Mouse (Mus musculus) A20 (cell line): ENCODE measurements around the gene Gsg1l.

ENCODE experiments used
- DNase-seq: peaks from one replicate; pipeline ENCODE4 v3.0.0-alpha.2; 2011; ENCODE audit warnings: low read depth, low spot score

The Gsg1l gene

DNA sequence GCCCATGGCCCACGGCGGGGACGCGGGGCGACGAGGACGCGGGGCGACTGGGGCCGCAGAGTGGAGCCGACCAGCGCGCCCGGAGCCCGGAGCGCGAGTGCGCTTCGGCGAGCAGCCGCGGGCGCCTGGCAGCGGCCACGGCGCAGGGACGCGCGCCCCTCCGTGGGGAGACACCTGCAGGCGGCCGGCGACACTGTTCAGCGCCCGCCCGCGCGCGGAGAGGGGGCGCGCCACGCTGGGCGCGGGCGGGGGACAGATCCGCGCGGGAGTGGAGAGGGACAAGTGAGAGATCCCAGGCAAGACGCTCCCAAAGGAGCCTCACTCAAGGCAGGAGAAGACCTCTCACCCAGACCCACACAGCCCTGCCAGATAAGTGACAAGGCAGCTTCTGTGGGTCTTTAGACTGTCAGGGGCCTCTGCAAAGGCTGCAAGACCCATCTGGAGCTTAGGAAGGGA, at the start of gene Gsg1l:
Gene Gsg1l, minus strand, starts transcription at position 126 of the 456 bp plus-strand sequence.
- DNase-seq, result no peak

DNA sequence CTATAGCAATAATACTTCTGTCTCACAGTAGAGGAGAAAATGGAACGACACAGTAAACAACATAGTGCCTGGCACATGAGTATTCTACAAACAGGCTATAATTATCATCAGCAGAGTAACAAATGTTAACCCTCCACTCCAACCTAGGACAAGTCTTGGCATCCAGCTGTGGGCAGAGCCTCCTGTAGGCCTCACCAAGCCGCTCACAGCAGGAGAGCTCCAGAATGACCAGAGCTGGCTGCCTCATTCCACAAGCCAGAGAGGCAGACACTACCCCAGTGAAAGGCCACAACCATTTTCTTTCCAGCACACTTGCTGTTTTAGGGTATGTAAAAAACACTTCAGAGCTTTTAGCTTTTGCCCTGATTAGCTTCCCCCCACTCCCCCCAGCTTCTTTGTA, 45.5 kb upstream of the Gsg1l start:
- DNase-seq, result no peak

DNA sequence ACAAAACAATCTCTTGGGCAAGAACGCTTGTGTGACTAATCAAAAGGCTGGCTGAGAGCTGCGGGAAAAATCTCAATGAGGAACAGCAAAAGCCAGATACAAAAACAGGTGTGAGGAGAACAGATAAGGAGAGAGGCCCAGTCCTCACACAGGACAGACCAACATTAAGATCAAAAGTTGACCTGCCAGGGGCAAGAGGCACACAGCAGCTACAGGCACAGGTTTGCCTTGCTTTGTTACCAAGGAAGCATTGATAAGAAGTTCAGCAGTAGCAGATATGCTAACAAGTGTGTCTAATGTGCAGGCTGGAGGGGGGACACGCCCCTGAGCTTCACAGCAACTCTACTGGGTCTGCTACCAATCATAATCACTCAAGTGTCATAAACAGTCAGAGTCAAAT, 44.3 kb upstream of the Gsg1l start:
- peak; percentile 37 for DNase-seq

DNA sequence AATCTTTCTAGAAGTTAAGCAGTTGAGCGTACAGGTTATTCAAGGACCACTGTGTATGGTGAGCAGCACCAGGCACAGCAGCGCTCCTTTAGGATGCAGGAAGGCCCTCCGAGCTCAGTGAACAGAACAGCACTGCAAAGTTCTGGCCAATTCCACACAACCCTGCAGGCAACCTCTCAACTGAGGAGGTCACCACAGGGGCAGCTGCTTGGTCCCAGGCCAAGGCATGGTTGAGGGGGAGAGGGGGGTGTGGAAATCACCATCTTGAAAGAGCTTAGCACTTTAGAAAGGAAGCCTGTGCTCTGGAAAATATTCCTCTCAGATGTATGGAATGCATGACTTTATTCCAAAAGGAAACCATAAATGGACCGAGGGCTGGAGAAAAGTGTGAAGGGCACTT, 39.3 kb upstream of the Gsg1l start:
- no peak for DNase-seq

DNA sequence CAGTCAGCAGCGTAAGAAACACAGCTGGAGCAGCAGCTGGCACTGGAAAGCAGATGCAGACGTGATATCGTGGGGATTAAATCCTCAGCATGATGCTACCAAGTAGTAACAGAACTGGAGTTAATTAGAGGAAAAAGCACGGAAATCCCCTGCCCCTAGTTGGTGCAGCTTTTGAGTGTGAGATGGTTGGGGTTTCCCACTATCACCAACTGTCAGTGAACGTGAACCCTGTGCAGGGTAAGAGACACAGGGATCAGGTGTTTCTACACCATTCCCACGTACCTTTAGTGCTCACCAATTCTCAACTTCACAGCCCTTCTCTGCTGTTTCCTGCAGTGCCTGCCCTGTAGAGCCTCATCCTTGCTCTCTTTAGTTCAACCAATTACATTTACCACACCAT, 37.6 kb upstream of the Gsg1l start:
- peak; percentile 31 for DNase-seq

DNA sequence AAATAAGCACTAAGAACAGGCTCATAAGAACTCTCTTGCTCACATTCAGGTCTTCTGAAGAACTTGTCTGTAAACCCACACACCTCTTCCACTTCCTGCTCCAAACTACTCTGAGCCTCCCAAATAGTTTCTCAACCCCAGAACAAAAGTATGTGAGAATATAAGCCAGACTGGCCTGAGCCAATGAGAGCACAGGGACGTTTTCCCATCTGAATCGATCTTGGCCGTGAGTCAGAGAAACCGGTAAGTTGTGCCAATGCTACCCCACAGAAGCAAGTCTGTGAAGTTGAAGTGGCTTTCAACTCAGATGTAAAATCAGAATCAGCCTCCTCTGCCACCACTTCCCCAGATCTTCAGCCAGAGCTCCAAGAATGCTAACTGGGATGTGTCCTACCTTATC, 31.1 kb upstream of the Gsg1l start:
- no peak for DNase-seq

DNA sequence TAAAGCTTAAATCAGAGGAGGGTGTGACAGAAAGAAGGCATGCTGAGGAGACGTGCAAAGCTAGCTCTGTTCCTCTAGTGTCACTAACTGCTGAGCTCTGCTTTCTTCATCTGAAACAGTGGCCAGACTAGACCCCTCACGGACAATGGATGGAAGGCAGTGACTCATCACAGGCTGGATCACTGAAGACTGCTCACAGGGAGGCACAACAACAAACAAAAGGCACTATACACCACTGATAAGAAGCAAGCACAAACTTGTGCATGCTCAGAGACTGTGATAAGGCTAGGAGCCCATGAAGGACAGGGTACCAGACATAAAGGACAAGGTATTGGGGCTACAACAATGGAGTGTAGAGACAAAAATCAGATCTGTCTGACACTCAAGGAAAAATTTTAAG, 29.0 kb upstream of the Gsg1l start:
- no peak for DNase-seq

DNA sequence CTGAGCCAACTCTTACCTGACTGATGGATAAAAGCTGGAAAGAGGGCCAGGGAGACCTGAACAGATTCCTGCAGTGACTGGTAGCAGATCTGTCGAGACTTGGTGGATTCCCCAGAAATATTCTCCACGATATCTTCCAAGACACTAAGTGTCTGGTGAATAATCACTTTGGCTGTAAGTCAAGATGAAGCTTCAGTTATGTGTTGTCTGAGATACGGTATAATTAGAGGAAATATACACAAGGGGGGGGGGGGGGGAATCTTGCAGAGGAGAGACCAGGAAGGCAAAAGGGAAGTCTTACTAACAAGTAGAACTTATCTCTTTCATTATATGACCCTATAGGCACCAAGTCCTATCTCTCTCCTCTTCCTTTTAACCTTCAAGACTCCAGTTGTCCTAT, 27.7 kb upstream of the Gsg1l start:
- no peak for DNase-seq

DNA sequence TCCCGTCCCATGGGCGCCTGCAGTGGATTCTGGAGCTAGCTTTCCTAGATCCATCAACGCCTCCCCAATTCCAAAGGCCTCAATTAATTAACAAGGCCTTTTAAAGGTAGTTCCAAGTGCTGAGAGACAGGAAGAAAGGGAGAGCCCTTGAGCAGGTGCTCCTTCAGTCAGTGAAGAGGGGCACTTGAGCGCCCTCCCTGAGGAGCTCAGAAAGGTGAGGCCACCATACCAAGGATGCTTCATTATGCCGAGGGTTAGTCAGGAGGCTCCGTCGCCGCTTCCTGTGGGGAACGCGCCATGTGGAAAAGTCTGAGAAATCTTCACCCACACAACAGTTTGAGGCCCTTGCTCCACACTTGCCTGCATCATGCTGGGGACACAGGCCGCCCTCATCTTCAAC, 18.2 kb upstream of the Gsg1l start:
- no peak for DNase-seq

DNA sequence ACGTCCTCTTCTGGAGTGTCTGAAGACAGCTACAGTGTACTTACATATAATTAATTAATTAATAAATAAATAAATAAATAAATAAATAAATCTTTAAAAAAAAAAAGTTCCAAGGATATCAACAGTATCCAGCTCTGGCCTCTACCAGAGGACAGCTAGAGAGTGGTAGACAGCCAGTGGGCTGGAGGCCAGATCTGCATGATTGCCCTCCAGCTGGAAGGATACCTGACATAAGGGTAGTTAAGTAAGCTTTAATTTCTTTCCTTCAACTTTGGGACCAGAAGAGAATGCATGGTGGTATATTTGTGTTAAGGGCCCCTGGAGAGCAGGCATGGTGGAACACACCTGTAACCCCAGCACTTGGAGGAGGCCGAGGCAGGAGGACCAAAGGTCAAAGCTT, 17.6 kb upstream of the Gsg1l start:
- no peak for DNase-seq

DNA sequence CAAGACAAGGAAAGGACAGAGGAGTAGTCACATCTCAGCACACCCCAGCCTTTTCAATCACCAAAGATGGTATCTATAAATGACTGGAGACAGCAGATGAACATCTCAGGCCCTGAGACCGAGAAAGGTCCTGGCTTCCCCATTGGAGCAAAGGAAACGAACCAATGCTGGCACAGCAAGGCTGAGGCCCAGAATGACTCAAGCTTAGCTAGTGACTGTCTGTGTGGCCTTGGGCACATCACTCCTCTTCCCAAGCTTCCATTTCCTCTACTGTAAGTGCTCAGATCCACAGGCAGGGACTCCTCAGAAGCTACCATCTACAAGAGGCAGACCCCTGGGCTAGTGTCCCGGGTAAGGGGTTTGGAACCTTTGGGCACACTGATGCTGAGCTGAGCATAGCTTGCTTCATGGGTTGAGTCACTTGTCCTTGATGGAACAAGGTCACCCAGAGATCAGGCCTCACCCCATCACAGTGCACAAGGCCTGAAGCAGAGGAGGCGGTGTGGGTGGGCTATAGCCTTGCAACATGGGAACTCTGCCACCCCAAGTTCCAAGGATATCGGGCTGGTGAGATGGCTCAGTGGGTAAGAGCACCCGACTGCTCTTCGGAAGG, 17.1 kb upstream of the Gsg1l start:
- no peak for DNase-seq

DNA sequence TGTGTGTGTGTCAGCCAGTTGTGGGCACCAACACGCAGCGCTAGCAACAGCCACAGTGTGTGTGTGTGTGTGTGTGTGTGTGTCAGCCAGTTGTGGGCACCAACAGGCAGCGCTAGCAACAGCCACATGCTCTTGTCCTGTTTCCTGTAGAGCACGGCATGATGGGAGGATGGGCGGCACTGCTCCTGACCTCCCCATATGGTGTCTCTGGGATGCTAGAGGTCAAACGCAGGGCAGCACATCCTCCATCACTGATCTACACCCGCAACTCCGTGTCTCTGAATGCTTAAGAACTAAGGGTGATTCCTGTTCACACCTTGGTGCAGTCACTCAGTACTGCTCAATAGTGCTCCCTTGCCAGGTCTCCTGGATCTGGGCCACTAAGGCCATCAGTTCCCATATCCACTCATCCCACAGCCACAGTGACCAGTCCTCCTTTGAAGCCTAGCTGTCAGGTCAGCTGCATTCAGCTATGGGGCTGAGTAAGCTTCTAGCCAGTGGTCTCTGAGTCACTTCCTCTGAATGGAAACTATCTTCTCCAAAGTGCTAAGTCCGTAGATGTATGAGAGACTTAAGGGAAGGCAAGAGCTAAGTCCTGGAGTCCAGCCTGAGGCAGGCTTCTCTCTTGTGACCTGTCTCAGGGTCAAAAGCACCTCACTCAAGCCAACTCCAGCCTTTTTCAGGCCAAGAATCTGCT, 15.2 kb upstream of the Gsg1l start:
- no peak for DNase-seq

DNA sequence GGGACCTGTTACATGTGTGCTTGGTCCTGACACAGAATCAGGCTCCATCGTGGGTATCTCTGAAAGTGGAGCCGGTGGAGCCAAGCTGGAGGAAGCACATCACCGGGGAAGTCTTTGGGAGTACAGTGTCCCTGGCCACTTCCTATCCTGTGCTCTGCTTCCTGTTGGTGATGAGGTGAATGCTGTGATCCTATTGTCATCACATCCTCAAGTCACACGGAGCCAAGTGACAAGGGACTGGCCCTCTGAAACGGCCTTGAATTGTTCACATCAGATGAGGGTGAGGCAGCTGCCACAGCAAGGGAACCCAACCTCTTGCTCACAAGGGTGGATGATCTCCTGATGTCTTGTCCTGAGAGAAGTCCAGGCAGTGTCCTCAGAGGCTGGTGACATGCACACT, 14.4 kb upstream of the Gsg1l start:
- DNase-seq, result no peak

DNA sequence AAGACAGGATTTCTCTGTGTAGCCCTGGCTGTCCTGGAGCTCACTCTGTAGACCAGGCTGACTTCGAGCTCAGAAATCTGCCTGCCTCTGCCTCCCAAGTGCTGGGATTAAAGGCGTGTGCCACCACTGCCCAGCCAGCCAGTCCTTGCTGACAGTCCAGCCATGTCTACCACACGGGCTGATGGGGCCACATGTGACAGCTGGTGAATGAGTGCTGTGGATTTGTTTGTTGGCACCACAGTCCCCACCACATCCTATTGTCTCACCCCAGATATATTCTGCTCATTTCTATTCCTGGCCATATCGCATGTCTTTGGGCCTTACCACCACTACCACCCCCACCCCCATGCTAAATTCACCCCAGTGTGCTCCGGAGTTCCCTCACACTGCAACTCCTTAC, 12.5 kb upstream of the Gsg1l start:
- DNase-seq, result no peak

DNA sequence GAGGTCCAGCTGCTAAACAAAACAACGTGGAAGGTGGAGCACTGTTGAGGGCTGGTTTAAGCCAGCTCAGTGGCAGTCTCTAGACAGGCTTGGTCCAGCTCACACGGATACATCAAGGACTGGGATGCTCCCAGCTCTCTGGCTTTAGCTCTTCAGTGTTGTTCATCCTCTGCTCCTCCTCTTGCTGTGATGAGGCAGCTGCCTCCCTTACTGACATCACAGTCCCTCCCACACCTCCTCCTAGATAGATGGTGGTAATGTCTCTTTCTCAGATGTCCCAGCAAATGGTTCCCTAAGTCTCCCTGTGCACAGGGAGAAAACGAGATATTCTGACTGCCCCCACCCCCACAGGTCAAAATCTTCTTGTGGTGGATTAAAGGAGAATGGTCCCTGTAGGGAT, 11.0 kb upstream of the Gsg1l start:
- no peak for DNase-seq

DNA sequence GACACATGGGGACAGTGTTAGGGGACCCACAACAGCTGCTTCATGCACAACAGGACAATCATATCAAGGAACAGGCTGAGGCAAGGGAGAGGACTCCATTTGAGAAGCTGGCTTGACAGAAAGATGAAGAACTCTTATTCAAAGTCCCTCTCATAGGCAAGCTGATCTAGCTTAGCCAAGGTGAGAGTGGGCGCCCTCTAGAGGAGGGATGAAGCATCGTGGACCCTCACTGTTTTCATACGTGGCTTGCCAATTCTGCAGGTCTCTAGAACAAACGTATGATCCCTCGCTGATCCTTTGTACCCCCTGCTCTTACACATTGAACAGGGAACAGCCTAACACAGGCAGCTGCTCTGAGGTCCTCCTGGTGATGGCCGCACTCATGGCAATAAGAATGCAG, 7.6 kb upstream of the Gsg1l start:
- peak; percentile 70 for DNase-seq

DNA sequence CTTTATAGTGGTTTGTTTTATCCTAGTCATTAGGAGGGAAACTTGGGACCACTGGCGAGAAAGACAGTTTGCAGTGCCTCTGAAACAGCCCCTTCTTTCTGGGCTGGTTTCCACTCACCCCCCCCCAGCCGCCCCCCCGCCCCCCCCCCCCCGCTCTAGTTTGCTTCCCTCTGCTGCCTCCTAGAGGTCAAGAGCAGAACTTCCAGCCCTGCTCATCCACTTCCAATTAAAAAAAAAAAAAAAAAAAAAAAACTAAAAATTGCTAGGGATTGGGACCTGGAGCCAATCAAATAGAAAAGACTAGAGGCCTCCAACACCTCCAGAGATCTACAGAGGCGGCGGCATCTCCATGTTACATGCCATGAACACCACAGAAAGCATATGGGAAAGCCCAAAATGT, 5.9 kb upstream of the Gsg1l start:
- DNase-seq, result no peak

DNA sequence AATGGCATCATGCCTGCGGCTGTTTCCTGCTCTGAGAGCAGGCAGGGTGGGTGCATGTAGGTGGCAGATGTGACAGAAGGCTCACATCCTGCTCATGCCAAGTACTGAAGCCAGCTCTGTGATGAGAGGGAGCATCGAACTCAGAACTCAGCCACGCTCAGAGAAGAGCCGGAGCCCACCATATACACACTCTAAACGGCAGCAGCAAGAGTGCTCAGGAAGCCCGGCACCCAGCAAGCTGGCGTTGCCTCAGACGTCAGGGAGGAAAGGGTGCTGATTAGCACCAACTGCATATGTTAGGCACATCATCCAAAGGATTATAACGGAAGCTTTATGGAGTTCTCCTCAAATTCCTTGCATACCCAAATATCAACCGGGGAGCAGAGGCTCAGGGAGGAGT, 5.4 kb upstream of the Gsg1l start:
- DNase-seq, result no peak

DNA sequence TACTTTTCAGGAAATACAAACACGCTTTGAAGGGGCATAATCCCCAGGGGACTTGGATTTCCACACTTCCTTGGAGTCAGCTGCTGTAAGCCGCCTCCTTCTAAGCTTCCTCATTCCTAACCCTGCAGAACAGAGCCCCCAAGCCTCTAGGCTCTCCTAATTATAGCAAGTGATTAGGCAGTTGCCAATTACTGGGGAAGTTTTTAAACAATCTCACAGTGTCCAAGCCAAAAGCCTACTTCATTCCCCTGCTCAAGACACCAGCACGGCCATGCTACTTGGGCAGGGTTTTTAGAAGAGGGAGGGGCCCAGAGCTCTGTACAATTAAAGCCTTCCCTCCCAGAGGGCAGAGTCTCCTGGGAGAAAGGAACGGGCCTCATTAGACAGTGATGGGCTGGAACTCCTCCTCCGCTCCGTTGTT, 4.1 kb upstream of the Gsg1l start:
- DNase-seq, result no peak

DNA sequence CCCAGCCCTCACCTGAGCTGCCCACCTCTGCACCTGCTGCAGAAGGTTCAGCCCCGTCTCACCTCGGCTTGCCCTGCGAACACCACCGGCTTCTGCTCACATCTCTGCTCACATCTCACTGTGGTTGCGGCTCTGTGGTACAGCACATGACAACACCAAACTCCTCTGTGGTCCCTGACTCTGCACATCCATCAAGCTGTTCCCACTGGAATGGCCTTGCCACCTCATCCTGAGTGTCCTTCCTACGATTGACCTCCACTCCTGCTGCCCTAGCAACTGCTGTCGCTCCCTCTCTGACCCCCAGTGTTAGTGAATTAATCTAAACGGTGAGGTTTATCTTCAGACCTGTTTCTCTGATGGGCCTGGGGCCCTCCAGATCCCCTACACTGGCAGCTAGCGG, 2.9 kb upstream of the Gsg1l start:
- no peak for DNase-seq

DNA sequence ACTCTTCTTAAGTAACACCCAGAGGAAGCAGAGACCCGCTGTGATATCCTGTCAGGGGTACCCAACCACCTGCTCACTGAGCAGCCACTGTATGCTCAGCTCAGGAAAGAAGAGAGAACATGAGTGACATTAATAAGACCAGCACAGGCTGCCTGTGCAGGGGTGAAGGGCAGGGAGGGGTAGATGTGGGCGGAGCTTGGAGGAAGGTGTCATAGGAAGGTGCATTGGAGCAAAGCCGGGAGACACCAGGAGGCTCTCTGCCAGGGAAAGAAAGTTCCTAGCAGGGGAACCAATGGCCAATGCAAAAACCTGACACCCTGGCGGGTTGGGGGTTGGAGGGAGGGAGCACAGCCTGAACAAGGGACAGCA, 1.8 kb upstream of the Gsg1l start:
- no peak for DNase-seq

DNA sequence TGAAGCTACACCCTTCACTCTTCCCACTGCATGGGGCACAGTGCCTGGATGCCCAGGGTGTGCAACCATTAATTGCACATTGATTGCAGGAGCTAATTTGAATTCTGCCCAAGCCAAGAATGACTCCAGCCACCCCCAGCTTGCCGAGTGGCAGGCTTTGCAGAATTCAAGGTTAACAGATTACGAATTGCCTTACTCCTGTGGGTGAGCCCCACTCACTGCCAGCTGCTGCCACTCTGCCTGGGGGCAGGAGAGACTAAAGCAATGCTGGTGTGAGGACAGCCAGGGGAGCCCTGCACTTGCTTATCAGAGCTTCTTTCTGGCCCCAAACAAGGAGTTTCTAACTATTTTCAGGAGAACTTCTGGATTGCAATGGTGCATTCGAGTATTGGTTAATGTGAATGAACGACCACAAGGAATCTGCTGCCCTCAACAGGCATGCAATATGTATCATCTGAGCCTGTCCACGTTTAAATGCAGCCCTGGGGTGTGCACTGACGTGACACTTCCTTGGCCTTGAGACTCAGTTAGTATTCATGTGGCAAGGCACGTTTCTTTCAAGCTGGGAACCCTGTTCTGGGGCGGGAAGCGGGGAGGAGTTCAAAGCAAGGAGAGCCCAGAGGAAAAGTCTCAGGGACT, 1.2 kb upstream of the Gsg1l start:
- DNase-seq, result no peak

DNA sequence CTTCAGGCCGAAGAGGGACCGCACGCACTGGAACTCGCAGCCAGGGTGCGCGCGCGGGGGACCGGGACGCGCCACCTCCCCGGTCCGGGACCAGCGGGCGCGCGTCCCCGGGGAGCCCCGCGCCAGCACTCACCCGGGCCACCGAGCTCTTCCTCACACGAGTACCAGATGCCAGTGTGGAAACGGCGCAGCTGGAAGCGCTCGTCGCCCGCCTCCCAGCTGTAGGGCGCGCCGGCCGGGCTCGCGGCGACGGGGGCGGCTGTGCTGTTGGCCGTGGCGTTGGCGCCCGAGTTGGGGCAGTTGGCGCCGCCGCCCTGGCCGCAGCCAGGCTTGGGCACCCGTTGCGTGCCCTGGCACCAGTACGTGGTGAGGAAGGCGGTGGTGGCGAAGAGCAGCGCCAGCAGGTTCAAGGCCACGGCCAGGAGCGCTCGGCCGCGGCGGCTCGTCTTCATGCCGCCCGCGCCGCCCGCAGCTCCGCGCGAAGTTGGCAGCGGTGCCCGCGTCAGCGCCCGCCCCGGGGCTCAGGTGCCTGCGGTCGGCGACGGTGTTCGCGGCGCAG, 405 bp downstream of the Gsg1l start:
- no peak for DNase-seq
